Mouse (Mus musculus) myocyte (in vitro differentiated cells): Measurements from ENCODE around the gene Odc1.

Experiments
- CEBPB ChIP-seq: IDR thresholded peaks from 2 replicates; pipeline ENCODE4 v1.6.1; 2011; ENCODE audit warnings: mild to moderate bottlenecking, moderate library complexity; ENCODE audit not compliant: poor library complexity, insufficient read depth, severe bottlenecking
- E2F4 ChIP-seq: IDR thresholded peaks from one replicate; pipeline ENCODE4 v1.6.1; 2011; ENCODE audit warnings: mild to moderate bottlenecking, control low read depth, moderate library complexity; ENCODE audit not compliant: insufficient read depth
- MYOD1 ChIP-seq, 3 experiments: IDR thresholded peaks; one replicate each; pipeline ENCODE4 v1.6.1; 2011; ENCODE audit warnings: control low read depth in 2 of 3, low read depth in 2 of 3, mild to moderate bottlenecking in 2 of 3, moderate library complexity in 1 of 3; ENCODE audit not compliant: insufficient read length in 2 of 3, control insufficient read depth in 1 of 3
- MYOG ChIP-seq, 3 experiments: IDR thresholded peaks; one replicate each; pipeline ENCODE4 v1.6.1; 2011; ENCODE audit warnings: control low read depth in 2 of 3, low read depth in 2 of 3, mild to moderate bottlenecking in 2 of 3; ENCODE audit not compliant: insufficient read length in 2 of 3, control insufficient read depth in 1 of 3, insufficient read depth in 1 of 3
- POLR2A ChIP-seq: IDR thresholded peaks from one replicate; pipeline ENCODE4 v1.6.1; 2011; ENCODE audit warnings: low read depth, mild to moderate bottlenecking, control low read depth, moderate library complexity; ENCODE audit not compliant: insufficient read length
- POLR2AphosphoS2 ChIP-seq: IDR thresholded peaks from one replicate; pipeline ENCODE4 v1.6.1; 2011; ENCODE audit warnings: low read depth, control low read depth; ENCODE audit not compliant: insufficient read length
- REST ChIP-seq: IDR thresholded peaks from one replicate; pipeline ENCODE4 v1.6.1; 2011; ENCODE audit warnings: mild to moderate bottlenecking, control low read depth, moderate library complexity; ENCODE audit not compliant: insufficient read depth, insufficient read length
- SRF ChIP-seq: IDR thresholded peaks from one replicate; pipeline ENCODE4 v1.6.1; 2011; ENCODE audit warnings: low read depth; ENCODE audit not compliant: control insufficient read depth, insufficient read length
- TCF12 ChIP-seq: IDR thresholded peaks from one replicate; pipeline ENCODE4 v1.6.1; 2011; ENCODE audit warnings: mild to moderate bottlenecking, control low read depth; ENCODE audit not compliant: poor library complexity, insufficient read depth, severe bottlenecking
- USF1 ChIP-seq: IDR thresholded peaks from one replicate; pipeline ENCODE4 v1.6.1; 2011; ENCODE audit warnings: low read depth, mild to moderate bottlenecking, control low read depth, moderate library complexity

GRCm38 (mm10) chr12:17574591-17574990, 30.0 kb downstream of the Odc1 start:
- TF ChIP-seq POLR2A = no peak
- no peak for TF ChIP-seq SRF
- no peak for TF ChIP-seq CEBPB
- TF ChIP-seq TCF12 = no peak
- TF ChIP-seq MYOD1 (IDR thresholded peaks at IDR 0.05; ENCODE audit: control insufficient read depth in 1 of 3, insufficient read length in 2 of 3, low read depth in 2 of 3) = no peak
- TF ChIP-seq E2F4 = no peak
- no peak for TF ChIP-seq USF1
- TF ChIP-seq POLR2AphosphoS2 = no peak
- TF ChIP-seq REST = no peak
- TF ChIP-seq MYOG (IDR thresholded peaks at IDR 0.05; ENCODE audit: control insufficient read depth in 1 of 3, insufficient read depth in 1 of 3, insufficient read length in 2 of 3, low read depth in 2 of 3) = no peak
